12 mouse cellular contexts compared by ENCODE assay signal in genomic region chr1:58348712-58349111, GRCm38 (mm10).
"Had no signal": no experiment of that assay in that cellular context is flagged by ENCODE, and none has a peak within 500 bp of the region (broad histone marks: within the 10 kb centered on the region; RNA-seq: fewer than 3 reads in every experiment).

No protein-coding gene starts in this region.

- H3K9me3 ChIP-seq: limb, embryonic 10.5 days; liver, embryonic 15.5 days; midbrain, embryonic 13.5 days; neural tube, embryonic 12.5 days had no signal

- DNase-seq: kidney, adult 18-20 months; kidney, postnatal 10 days; lung, adult 2 months; lung, postnatal 4 days; thymus, postnatal 14 days had no signal

- H3K36me3 ChIP-seq: limb, embryonic 10.5 days; liver, embryonic 15.5 days; midbrain, embryonic 13.5 days; neural tube, embryonic 12.5 days had no signal

- H3K27ac ChIP-seq: left cerebral cortex, adult 2 months; limb, embryonic 10.5 days; liver, embryonic 15.5 days; midbrain, embryonic 13.5 days; neural tube, embryonic 12.5 days had no signal

- H3K9ac ChIP-seq: liver, embryonic 15.5 days; midbrain, embryonic 13.5 days; neural tube, embryonic 12.5 days had no signal

- H3K4me1 ChIP-seq: limb, embryonic 10.5 days; liver, embryonic 15.5 days; midbrain, embryonic 13.5 days; neural tube, embryonic 12.5 days had no signal

- H3K4me2 ChIP-seq: liver, embryonic 11.5 days; liver, embryonic 15.5 days; midbrain, embryonic 13.5 days; neural tube, embryonic 12.5 days had no signal

- H3K27me3 ChIP-seq: liver, embryonic 15.5 days; midbrain, embryonic 13.5 days; neural tube, embryonic 12.5 days had no signal

- H3K4me3 ChIP-seq: left cerebral cortex, adult 2 months; limb, embryonic 10.5 days; liver, embryonic 15.5 days; midbrain, embryonic 13.5 days; neural tube, embryonic 12.5 days had no signal

- ATAC-seq: lung, postnatal 0 days; midbrain, embryonic 13.5 days had no signal
